Mouse (Mus musculus) hindbrain, postnatal 0 days (tissue): ENCODE data around the gene Cep89. TPM values are rescaled to one million over a fixed set of nuclear protein-coding genes. Genes with fewer than 3 reads are reported as not detected.

Experiments used
- ATAC-seq: fragments of 200-750 bp; cut with Nextera tagmentation; 2 replicates; pipeline ENCODE4 v1.8.0; 2017; ENCODE audit warnings: mild to moderate bottlenecking, moderate TSS enrichment, moderate library complexity
- DNase-seq: peaks from one replicate; pipeline ENCODE4 v3.0.0-alpha.2; 2015; ENCODE audit warnings: low spot score
- H3K27ac ChIP-seq: fragments of 300-500 bp; sonication (generic); 2 replicates; pipeline ENCODE4 v1.5.1; 2014; ENCODE audit warnings: mild to moderate bottlenecking
- H3K27me3 ChIP-seq: fragments of 300-500 bp; sonication (generic); 2 replicates; pipeline ENCODE4 v1.6.1; 2014; ENCODE audit warnings: low read length, mixed read lengths; ENCODE audit not compliant: insufficient read depth
- H3K36me3 ChIP-seq: fragments of 300-500 bp; sonication (generic); 2 replicates; pipeline ENCODE4 v1.6.1; 2014; ENCODE audit warnings: low read length, mixed read lengths; ENCODE audit not compliant: insufficient read depth
- H3K4me1 ChIP-seq: fragments of 300-500 bp; sonication (generic); 2 replicates; pipeline ENCODE4 v1.6.1; 2014; ENCODE audit warnings: antibody characterized with exemption, low read length, mixed read lengths; ENCODE audit not compliant: insufficient read depth
- H3K4me2 ChIP-seq: fragments of 300-500 bp; sonication (generic); 2 replicates; pipeline ENCODE4 v1.6.1; 2014; ENCODE audit warnings: low read depth, mild to moderate bottlenecking, low read length, moderate library complexity, mixed read lengths
- H3K4me3 ChIP-seq: fragments of 300-500 bp; sonication (generic); 2 replicates; pipeline ENCODE4 v1.5.1; 2014; ENCODE audit warnings: low read length
- H3K9ac ChIP-seq: fragments of 300-500 bp; sonication (generic); replicated peaks from 2 replicates; pipeline ENCODE4 v1.6.1; 2014; ENCODE audit warnings: mild to moderate bottlenecking, low read length, moderate library complexity, mixed read lengths
- H3K9me3 ChIP-seq: fragments of 300-500 bp; sonication (generic); 2 replicates; pipeline ENCODE4 v1.6.1; 2016; ENCODE audit warnings: low read length, mixed read lengths
- CTCF ChIP-seq: IDR thresholded peaks from 2 replicates; pipeline ENCODE4 v1.5.1; 2016; ENCODE audit warnings: antibody characterized with exemption, control low read depth, low read depth
- WGBS: fragments of 180-500 bp; shearing (Covaris S2); extraction: QIAGEN DNeasy Blood & Tissue Kit; methylation state at CpG from one replicate; pipeline ENCODE4 v1.1.7; 2014; 5-methylcytosine and 5-hydroxymethylcytosine counted together
- polyA plus RNA-seq: library from polyadenylated mRNA; unstranded; fragments of >200 nt; fragmentation: Nextera tagmentation; extraction: Ambion mirVana; gene quantifications from 2 replicates; pipeline ENCODE4 v1.2.1, GENCODE M21; 2015
- total RNA-seq: library from RNA; depleted of rRNA; stranded (reverse); fragments of >200 nt; gene quantifications from 2 replicates; pipeline ENCODE4 v1.2.3, GENCODE M21; 2014; rRNA removed

The Cep89 gene
- total and polyA plus RNA-seq, 2 experiments from 2014 or later: 9.6 to 24.6 TPM

- DNase-seq (no peak), ATAC-seq (no peak)
- TF ChIP-seq CTCF: peak; percentile 14; the same call in 1 of the 2 replicates
- H3K4me3 ChIP-seq: no peak overlapping the region
- H3K4me1 ChIP-seq: no peaks in the 10 kb centered on the region
- no peaks in the 10 kb centered on the region for H3K27me3 ChIP-seq
- no peak overlapping the region for H3K9ac ChIP-seq
- WGBS: 48% methylated on average over 4 of the region's 4 CpGs
- no peak overlapping the region for H3K27ac ChIP-seq
- H3K36me3 ChIP-seq: no peaks in the 10 kb centered on the region
- no peak overlapping the region for H3K4me2 ChIP-seq
- H3K9me3 ChIP-seq: no peaks in the 10 kb centered on the region
Observed at GRCm38 (mm10) chr7:35470794-35471193, 74.0 kb downstream of the Cep89 start.

- H3K27ac ChIP-seq: no peak overlapping the region
- no peaks in the 10 kb centered on the region for H3K9me3 ChIP-seq
- H3K4me2 ChIP-seq: no peak overlapping the region
- no peaks in the 10 kb centered on the region for H3K4me1 ChIP-seq
- DNase-seq: no peak
- H3K27me3 ChIP-seq: no peaks in the 10 kb centered on the region
- no peak overlapping the region for H3K4me3 ChIP-seq
- TF ChIP-seq CTCF: no peak
- H3K9ac ChIP-seq: no peak overlapping the region
- 84% methylated on average over 2 of the region's 2 CpGs for WGBS
- H3K36me3 ChIP-seq: no peaks in the 10 kb centered on the region
- ATAC-seq: no peak
Observed at GRCm38 (mm10) chr7:35476457-35476856, 79.6 kb downstream of the Cep89 start.

- no peak overlapping the region for H3K27ac ChIP-seq
- no peak overlapping the region for H3K4me2 ChIP-seq
- no peaks in the 10 kb centered on the region for H3K4me1 ChIP-seq
- 62% methylated on average over 2 of the region's 2 CpGs for WGBS
- H3K4me3 ChIP-seq: no peak overlapping the region
- H3K27me3 ChIP-seq: no peaks in the 10 kb centered on the region
- no peak for DNase-seq
- no peak for ATAC-seq
- no peaks in the 10 kb centered on the region for H3K36me3 ChIP-seq
- no peaks in the 10 kb centered on the region for H3K9me3 ChIP-seq
- TF ChIP-seq CTCF: no peak
- H3K9ac ChIP-seq: no peak overlapping the region
Observed at GRCm38 (mm10) chr7:35485126-35485525, 88.3 kb downstream of the Cep89 start.

DNA sequence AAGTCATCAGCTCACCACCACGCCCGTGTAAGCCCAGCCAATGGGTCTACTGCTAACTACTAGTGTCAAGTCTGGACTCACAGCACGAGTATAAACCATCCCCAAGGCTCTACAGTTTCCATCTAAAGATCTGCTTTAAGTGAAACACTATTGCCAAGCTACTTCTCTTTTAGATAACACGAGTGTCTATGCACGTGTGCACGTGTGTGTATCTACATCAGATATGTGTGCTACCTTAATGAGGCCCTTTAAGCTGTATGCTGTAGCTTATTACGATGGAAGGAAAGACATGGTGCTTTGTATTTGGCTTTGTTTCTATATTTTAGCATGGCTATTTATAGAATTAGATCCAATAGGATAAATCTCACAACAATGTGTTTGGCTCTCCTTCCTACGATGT is 89.7 kb downstream of the Cep89 start:
- no peaks in the 10 kb centered on the region for H3K36me3 ChIP-seq
- TF ChIP-seq CTCF: no peak
- H3K27ac ChIP-seq: no peak overlapping the region
- no peaks in the 10 kb centered on the region for H3K9me3 ChIP-seq
- 88% methylated on average over 8 of the region's 8 CpGs for WGBS
- H3K27me3 ChIP-seq: no peaks in the 10 kb centered on the region
- no peaks in the 10 kb centered on the region for H3K4me1 ChIP-seq
- H3K4me3 ChIP-seq: no peak overlapping the region
- DNase-seq: no peak
- no peak overlapping the region for H3K9ac ChIP-seq
- ATAC-seq: no peak
- no peak overlapping the region for H3K4me2 ChIP-seq

Other genes with a start within 250 kb of the Cep89 start
- gene Slc7a10, start 210.7 kb upstream of the Cep89 start, total RNA-seq: 62.9 and 70.2 TPM in 2 replicates
- gene Slc7a10, start 210.7 kb upstream of the Cep89 start, polyA plus RNA-seq: 47.8 and 52.8 TPM in 2 replicates
- gene Lrp3, start 181.5 kb upstream of the Cep89 start, total RNA-seq: 132 and 137 TPM in 2 replicates
- 20.2 and 20.7 TPM in 2 replicates for gene Lrp3, start 181.5 kb upstream of the Cep89 start, polyA plus RNA-seq
- 7.0 and 7.5 TPM in 2 replicates for gene Gpatch1, start 78.6 kb upstream of the Cep89 start, total RNA-seq
- 17.9 and 18.9 TPM in 2 replicates for gene Gpatch1, start 78.6 kb upstream of the Cep89 start, polyA plus RNA-seq
- gene Rhpn2, start 62.9 kb upstream of the Cep89 start, total RNA-seq: 3.8 and 4.7 TPM in 2 replicates
- gene Rhpn2, start 62.9 kb upstream of the Cep89 start, polyA plus RNA-seq: 2.8 and 3.0 TPM in 2 replicates
- 3.7 and 6.0 TPM in 2 replicates for gene Faap24, start 199 bp upstream of the Cep89 start, total RNA-seq
- 10.4 and 12.5 TPM in 2 replicates for gene Faap24, start 199 bp upstream of the Cep89 start, polyA plus RNA-seq
- not detected in 2 replicates for gene Slc7a9, start 51.8 kb downstream of the Cep89 start, total RNA-seq
- gene Slc7a9, start 51.8 kb downstream of the Cep89 start, polyA plus RNA-seq: 0.11 TPM in 1 of 2 replicates, not detected in the other
- gene Tdrd12, start 140.7 kb downstream of the Cep89 start, total RNA-seq: 0.07 and 0.68 TPM in 2 replicates
- gene Tdrd12, start 140.7 kb downstream of the Cep89 start, polyA plus RNA-seq: 0.91 and 1.2 TPM in 2 replicates
- gene Nudt19, start 159.3 kb downstream of the Cep89 start, total RNA-seq: 57.4 and 58.5 TPM in 2 replicates
- gene Nudt19, start 159.3 kb downstream of the Cep89 start, polyA plus RNA-seq: 133 and 144 TPM in 2 replicates
- gene Rgs9bp, start 188.5 kb downstream of the Cep89 start, total RNA-seq: 0.22 and 0.26 TPM in 2 replicates
- 0.03 and 0.06 TPM in 2 replicates for gene Rgs9bp, start 188.5 kb downstream of the Cep89 start, polyA plus RNA-seq
- gene Ankrd27, start 189.2 kb downstream of the Cep89 start, total RNA-seq: 15.6 and 19.7 TPM in 2 replicates
- 12.0 and 15.1 TPM in 2 replicates for gene Ankrd27, start 189.2 kb downstream of the Cep89 start, polyA plus RNA-seq